In genomic region chr7:45155590-45155989, GRCm38 (mm10) we compare ENCODE assay signal across 8 mouse cellular contexts. TPM values are rescaled to one million over a fixed set of nuclear protein-coding genes. Genes with fewer than 3 reads are reported as not detected.
DNase-seq lines count a peak whose midpoint lies in the region; ATAC-seq lines count a peak whose summit lies in the region.
"Had no signal": no experiment of that assay in that cellular context is flagged by ENCODE, and none has a peak within 500 bp of the region (broad histone marks: within the 10 kb centered on the region; RNA-seq: fewer than 3 reads in every experiment).

No protein-coding gene starts in this region.

- H3K4me2 ChIP-seq in hindbrain, embryonic 13.5 days, result peak overlapping the region; percentile 55; the same call in 1 of the 2 replicates
- H3K4me2 ChIP-seq in hindbrain, embryonic 11.5 days (replicated peaks; ENCODE audit: low read depth, low read length), result no peak overlapping the region
- peak overlapping the region; percentile 91 for H3K4me2 ChIP-seq in midbrain, embryonic 14.5 days (ENCODE audit: low read length)

- peak overlapping the region; percentile 92; the same call in 1 of the 2 replicates for H3K27ac ChIP-seq in hindbrain, embryonic 13.5 days
- no peak overlapping the region for H3K27ac ChIP-seq in hindbrain, embryonic 11.5 days (ENCODE audit: low read depth, low read length)
- no peak overlapping the region for H3K27ac ChIP-seq in midbrain, embryonic 14.5 days (replicated peaks; ENCODE audit: low read depth, low read length)

- no peak for DNase-seq in hindbrain, embryonic 11.5 days (ENCODE audit: low spot score)
- peak; percentile 83 for DNase-seq in ES-CJ7 (ENCODE audit: low read depth, low spot score)
- DNase-seq in R1 (ENCODE audit: low read depth, low spot score), result peak; percentile 93
- no peak for DNase-seq in midbrain, embryonic 14.5 days
- no peak for DNase-seq in layer of hippocampus, adult 8-10 months (ENCODE audit: low spot score in 2 of 2)
- no peak for DNase-seq in kidney, adult 8-10 months
- DNase-seq: lung, adult 2 months had no signal

- H3K4me1 ChIP-seq in hindbrain, embryonic 13.5 days (replicated peaks), result peaks cover 23% of the 10 kb centered on the region
- peaks cover 2% of the 10 kb centered on the region; the same call in 1 of the 2 replicates for H3K4me1 ChIP-seq in hindbrain, embryonic 11.5 days (replicated peaks; ENCODE audit: control insufficient read depth, insufficient read depth, low read length)
- peaks cover 14% of the 10 kb centered on the region for H3K4me1 ChIP-seq in midbrain, embryonic 14.5 days (ENCODE audit: control insufficient read depth, insufficient read depth, low read length)

- peaks cover 40% of the 10 kb centered on the region for H3K36me3 ChIP-seq in hindbrain, embryonic 13.5 days
- 0 out of 2 replicates have a peak, but pooled peaks cover 2% of the 10 kb centered on the region for H3K36me3 ChIP-seq in hindbrain, embryonic 11.5 days (ENCODE audit: control insufficient read depth, insufficient read depth, low read length)
- peaks cover 32% of the 10 kb centered on the region; the same call in 1 of the 2 replicates for H3K36me3 ChIP-seq in midbrain, embryonic 14.5 days (ENCODE audit: control insufficient read depth, insufficient read depth, low read length)

- no peak overlapping the region for H3K4me3 ChIP-seq in hindbrain, embryonic 13.5 days
- H3K4me3 ChIP-seq in hindbrain, embryonic 11.5 days (ENCODE audit: low read depth, low read length), result no peak overlapping the region
- H3K4me3 ChIP-seq in midbrain, embryonic 14.5 days (replicated peaks; ENCODE audit: low read depth, low read length), result no peak overlapping the region

- H3K9ac ChIP-seq in hindbrain, embryonic 13.5 days, result peak overlapping the region; percentile 43; the same call in 1 of the 2 replicates
- no peak overlapping the region for H3K9ac ChIP-seq in hindbrain, embryonic 11.5 days (ENCODE audit: low read depth, low read length)
- no peak overlapping the region for H3K9ac ChIP-seq in midbrain, embryonic 14.5 days (replicated peaks; ENCODE audit: low read length)

- no peak for ATAC-seq in hindbrain, embryonic 13.5 days (ENCODE audit: low FRiP score)
- no peak for ATAC-seq in hindbrain, embryonic 11.5 days (ENCODE audit: low FRiP score)
- ATAC-seq in midbrain, embryonic 14.5 days (ENCODE audit: low FRiP score, low TSS enrichment), result no peak

- 79% methylated on average over 9 of the region's 9 CpGs for WGBS in hindbrain, embryonic 13.5 days
- WGBS in hindbrain, embryonic 11.5 days, result 80% methylated on average over 9 of the region's 9 CpGs
- WGBS in midbrain, embryonic 14.5 days, result 86% methylated on average over 9 of the region's 9 CpGs

- no peaks in the 10 kb centered on the region for H3K9me3 ChIP-seq in hindbrain, embryonic 13.5 days
- no peaks in the 10 kb centered on the region for H3K9me3 ChIP-seq in hindbrain, embryonic 11.5 days (ENCODE audit: control insufficient read depth, low read length)
- no peaks in the 10 kb centered on the region for H3K9me3 ChIP-seq in midbrain, embryonic 14.5 days (ENCODE audit: control insufficient read depth, low read length)

- H3K27me3 ChIP-seq in hindbrain, embryonic 13.5 days, result no peaks in the 10 kb centered on the region
- no peaks in the 10 kb centered on the region for H3K27me3 ChIP-seq in hindbrain, embryonic 11.5 days (ENCODE audit: control insufficient read depth, insufficient read depth, low read length)
- no peaks in the 10 kb centered on the region for H3K27me3 ChIP-seq in midbrain, embryonic 14.5 days (ENCODE audit: control insufficient read depth, insufficient read depth, low read length)

RNA-seq across cellular contexts. Expression of gene Aldh16a1, which starts 1.2 kb away (rescaled TPM):
- polyA plus RNA-seq in hindbrain, embryonic 13.5 days (2015; fragmentation: Nextera tagmentation; extraction: Ambion mirVana), result 23.7 and 24.5 TPM in 2 replicates
- polyA plus RNA-seq in hindbrain, embryonic 11.5 days (2014; fragmentation: Nextera tagmentation; extraction: Ambion mirVana), result 20.8 and 28.6 TPM in 2 replicates
- polyA plus RNA-seq in midbrain, embryonic 14.5 days (2014; fragmentation: Nextera tagmentation; extraction: Ambion mirVana), result 21.2 and 24.1 TPM in 2 replicates
- total RNA-seq in layer of hippocampus, adult 8-10 months (2022), result 10 to 100 TPM; 16.9 to 18.6 (median 17.6) TPM

RNA-seq across cellular contexts. Expression of gene Pih1d1, which starts 1.5 kb away (rescaled TPM):
- polyA plus RNA-seq in hindbrain, embryonic 13.5 days (2015; fragmentation: Nextera tagmentation; extraction: Ambion mirVana), result 85.6 and 94.4 TPM in 2 replicates
- polyA plus RNA-seq in hindbrain, embryonic 11.5 days (2014; fragmentation: Nextera tagmentation; extraction: Ambion mirVana), result 105 TPM in 2 replicates
- 92.8 and 96.2 TPM in 2 replicates for polyA plus RNA-seq in midbrain, embryonic 14.5 days (2014; fragmentation: Nextera tagmentation; extraction: Ambion mirVana)
- total RNA-seq in layer of hippocampus, adult 8-10 months (2022), result 10 to 100 TPM; 37.5 to 56.7 (median 46.3) TPM

RNA-seq across cellular contexts. Expression of gene Slc17a7, which starts 8.2 kb away (rescaled TPM):
- 0.42 and 0.62 TPM in 2 replicates for polyA plus RNA-seq in hindbrain, embryonic 13.5 days (2015; fragmentation: Nextera tagmentation; extraction: Ambion mirVana)
- 0.51 and 1.1 TPM in 2 replicates for polyA plus RNA-seq in hindbrain, embryonic 11.5 days (2014; fragmentation: Nextera tagmentation; extraction: Ambion mirVana)
- polyA plus RNA-seq in midbrain, embryonic 14.5 days (2014; fragmentation: Nextera tagmentation; extraction: Ambion mirVana), result 0.39 and 0.62 TPM in 2 replicates
- 1,000 to 10,000 TPM; 1,166 to 1,245 (median 1,206) TPM for total RNA-seq in layer of hippocampus, adult 8-10 months (2022)

RNA-seq across cellular contexts. Expression of gene Flt3l, which starts 19.4 kb away (rescaled TPM):
- polyA plus RNA-seq in hindbrain, embryonic 13.5 days (2015; fragmentation: Nextera tagmentation; extraction: Ambion mirVana), result 1.4 and 1.6 TPM in 2 replicates
- 1.5 and 1.6 TPM in 2 replicates for polyA plus RNA-seq in hindbrain, embryonic 11.5 days (2014; fragmentation: Nextera tagmentation; extraction: Ambion mirVana)
- 0.50 and 1.4 TPM in 2 replicates for polyA plus RNA-seq in midbrain, embryonic 14.5 days (2014; fragmentation: Nextera tagmentation; extraction: Ambion mirVana)
- 10 to 100 TPM; 10.0 to 12.0 (median 10.4) TPM for total RNA-seq in layer of hippocampus, adult 8-10 months (2022)

RNA-seq across cellular contexts. Expression of gene Gm45713, which starts 19.6 kb away (rescaled TPM):
- 0.14 TPM in 1 of 2 replicates, not detected in the other for polyA plus RNA-seq in hindbrain, embryonic 13.5 days (2015; fragmentation: Nextera tagmentation; extraction: Ambion mirVana)
- 0.47 TPM in 1 of 2 replicates, not detected in the other for polyA plus RNA-seq in hindbrain, embryonic 11.5 days (2014; fragmentation: Nextera tagmentation; extraction: Ambion mirVana)
- 0.53 TPM in 1 of 2 replicates, not detected in the other for polyA plus RNA-seq in midbrain, embryonic 14.5 days (2014; fragmentation: Nextera tagmentation; extraction: Ambion mirVana)
- not detected for total RNA-seq in layer of hippocampus, adult 8-10 months (2022)

Comparison
In these comparisons a context has a peak if more than half of its experiments do, and no peak if none do; other contexts are left out.
1. DNase-seq: peak in ES-CJ7 (single experiment) and R1 (single experiment); none in hindbrain, embryonic 11.5 days (single experiment), midbrain, embryonic 14.5 days (single experiment), layer of hippocampus, adult 8-10 months (0 of 2) and kidney, adult 8-10 months (0 of 2).